Mouse (Mus musculus): Measurements from ENCODE around the gene Gm45785.
"Not testable (repeated sequence)": the region's sequence is repeated elsewhere in the genome, so short reads cannot be mapped to it uniquely, and the experiment has no call there.

Gm45785 gene

GRCm38 (mm10) chr7:140855860-140856784 lies at the start of gene Gm45785:
Gene Gm45785 (minus strand): TSS chr7:140856331.
- DNase-seq: peak; percentile 81

GRCm38 (mm10) chr7:140905642-140906081 lies 49.5 kb upstream of the Gm45785 start:
- no peak for DNase-seq

- peak; percentile 60 for DNase-seq
Measured at GRCm38 (mm10) chr7:140903212-140903611, 47.1 kb upstream of the Gm45785 start.

DNA sequence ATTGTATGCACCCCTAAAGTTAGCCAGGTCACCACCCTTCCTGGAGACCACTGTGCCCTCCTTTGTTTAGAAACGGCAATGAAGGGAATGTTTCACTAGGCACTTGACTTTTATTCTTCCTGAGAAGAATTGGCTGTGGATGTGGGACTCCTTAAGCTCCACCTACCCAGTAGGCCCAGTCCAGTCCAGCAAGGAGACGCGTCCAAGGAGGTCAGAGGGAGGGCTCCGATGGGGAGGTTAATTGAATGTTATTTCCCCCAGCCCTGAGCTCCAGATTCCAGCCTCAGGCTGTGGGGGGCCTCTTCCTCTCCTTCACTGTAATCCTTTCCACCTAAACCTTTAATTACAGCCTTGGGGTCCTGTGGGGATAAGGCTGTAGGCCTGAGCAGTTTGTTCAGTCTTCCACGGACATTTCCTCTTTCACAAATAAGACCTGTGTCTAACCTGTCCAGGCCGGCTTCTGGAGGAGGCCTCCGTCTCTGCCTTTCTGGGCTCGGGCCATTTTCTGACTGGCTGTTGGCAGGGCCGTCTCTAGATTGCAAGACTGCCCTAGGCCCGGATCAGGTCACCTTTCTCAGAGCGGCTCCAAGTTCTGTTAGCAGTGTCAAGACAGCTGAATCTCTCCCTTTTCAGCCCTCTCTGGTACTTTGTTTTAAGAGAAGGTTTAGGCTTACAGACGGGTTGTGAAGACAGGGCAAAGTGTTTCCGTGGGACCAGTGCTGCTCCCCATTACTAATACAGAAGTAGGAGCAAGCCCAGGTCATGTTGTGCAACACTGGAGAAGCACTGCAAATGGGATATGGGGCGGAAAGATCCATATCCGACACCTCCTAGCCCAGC lies 46.1 kb upstream of the Gm45785 start:
- no peak for DNase-seq

- no peak for DNase-seq
Measured at GRCm38 (mm10) chr7:140900220-140900619, 44.1 kb upstream of the Gm45785 start, which contains the start of gene Cox8b. Gene Cox8b (minus strand): TSS chr7:140900446.

DNA sequence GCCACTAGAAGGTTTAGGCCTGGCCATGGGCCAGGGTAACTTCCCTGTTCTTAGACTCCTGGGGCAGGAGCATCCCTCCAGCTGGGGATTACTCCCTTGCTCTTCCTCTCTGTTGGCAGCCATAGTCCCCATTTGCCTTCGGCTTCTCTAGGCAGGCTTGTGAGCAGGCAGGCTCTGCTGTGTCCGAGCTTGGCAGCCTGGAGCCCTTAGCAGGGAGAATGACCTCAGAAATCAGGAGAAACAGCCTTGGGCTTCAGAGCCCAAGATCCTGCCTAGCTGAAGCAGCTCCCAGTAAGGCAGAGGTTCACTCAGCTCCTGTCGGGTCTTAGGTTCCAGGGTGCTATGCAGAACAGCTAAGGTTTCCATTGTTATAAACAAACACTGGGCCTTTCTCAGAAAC lies 43.0 kb upstream of the Gm45785 start:
- DNase-seq: no peak

DNA sequence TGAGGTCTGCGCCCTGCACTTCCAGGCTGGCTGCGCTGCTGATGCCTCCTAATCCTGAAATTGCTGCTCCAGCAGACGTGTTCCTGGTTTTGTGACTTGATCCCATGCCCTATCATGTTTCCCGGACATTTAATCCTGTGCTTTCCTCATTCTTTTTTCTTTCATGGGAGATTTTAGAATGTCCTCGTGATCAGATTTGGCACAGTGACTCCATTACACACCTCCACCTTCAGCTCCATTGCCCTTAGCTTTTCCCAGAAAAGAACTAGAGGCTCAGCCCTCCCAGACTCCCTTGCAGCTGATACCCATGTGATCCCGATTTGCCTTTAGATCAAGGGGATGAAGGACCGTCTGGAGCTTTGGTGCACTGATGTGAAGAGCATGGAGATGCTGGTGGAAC lies 41.7 kb upstream of the Gm45785 start:
- no peak for DNase-seq

DNA sequence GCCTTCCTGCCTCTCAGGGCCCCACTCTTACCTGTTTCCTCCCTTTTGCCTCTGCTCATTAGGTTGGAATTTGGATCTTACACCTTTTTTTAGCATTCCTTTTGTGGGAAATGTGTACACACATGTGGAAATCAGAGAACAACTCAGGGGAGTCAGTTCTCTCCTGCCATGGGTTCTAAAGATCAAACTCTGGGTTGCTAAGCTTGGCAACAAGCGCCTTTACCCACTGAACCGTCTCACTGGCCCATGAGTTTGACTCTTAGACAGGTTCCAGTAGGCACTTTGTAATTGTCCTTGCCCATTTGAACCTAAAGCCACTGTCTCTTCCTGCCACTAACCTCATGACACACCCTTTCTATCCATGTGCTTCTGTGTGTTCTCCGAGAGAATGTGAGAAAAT lies 38.5 kb upstream of the Gm45785 start:
- no peak for DNase-seq

- DNase-seq: no peak
Measured at GRCm38 (mm10) chr7:140894031-140894430, 37.9 kb upstream of the Gm45785 start.

DNA sequence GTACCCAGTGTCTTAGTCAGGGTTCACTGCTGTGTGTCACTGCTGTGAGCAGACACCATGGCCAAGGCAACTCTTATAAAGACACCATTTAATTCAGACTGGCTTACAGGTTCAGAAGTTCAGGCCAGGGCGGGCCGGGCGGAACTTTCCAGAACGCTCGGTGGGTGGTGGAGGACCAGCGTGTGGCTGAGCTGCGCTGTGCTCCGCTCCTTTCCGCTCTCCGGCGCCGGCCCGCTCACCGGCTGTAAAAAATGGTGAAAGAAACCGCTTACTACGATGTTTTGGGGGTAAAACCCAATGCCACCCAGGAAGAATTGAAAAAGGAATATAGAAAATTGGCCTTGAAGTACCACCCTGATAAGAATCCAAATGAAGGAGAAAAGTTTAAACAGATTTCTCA lies 34.5 kb upstream of the Gm45785 start:
- DNase-seq: not testable (repeated sequence)

DNA sequence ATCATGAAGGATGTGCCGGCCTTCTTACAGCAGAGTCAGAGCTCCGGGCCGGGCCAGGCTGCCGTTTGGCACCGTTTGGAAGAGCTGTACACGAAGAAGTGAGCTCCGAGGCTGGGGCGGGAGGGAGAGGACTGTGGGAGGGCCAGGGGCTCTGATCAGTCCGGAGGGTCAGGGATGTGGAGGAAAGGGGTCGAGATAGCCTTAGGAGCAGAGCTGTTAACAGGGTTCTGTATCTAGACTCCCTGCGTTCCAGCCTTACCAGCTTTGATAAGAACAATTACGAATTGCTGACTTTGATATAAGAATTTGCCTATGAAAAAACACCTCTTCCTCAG lies 26.3 kb upstream of the Gm45785 start:
- no peak for DNase-seq

- DNase-seq: peak; percentile 94
Measured at GRCm38 (mm10) chr7:140881696-140882468, 25.8 kb upstream of the Gm45785 start, which contains the start of the genes Psmd13 and Sirt3. Gene Psmd13 (plus strand): TSS chr7:140881968. Gene Sirt3 (minus strand): TSS chr7:140882309.

GRCm38 (mm10) chr7:140880865-140881515 lies 24.9 kb upstream of the Gm45785 start:
- no peak for DNase-seq

GRCm38 (mm10) chr7:140880419-140880818 lies 24.3 kb upstream of the Gm45785 start:
- DNase-seq: no peak

DNA sequence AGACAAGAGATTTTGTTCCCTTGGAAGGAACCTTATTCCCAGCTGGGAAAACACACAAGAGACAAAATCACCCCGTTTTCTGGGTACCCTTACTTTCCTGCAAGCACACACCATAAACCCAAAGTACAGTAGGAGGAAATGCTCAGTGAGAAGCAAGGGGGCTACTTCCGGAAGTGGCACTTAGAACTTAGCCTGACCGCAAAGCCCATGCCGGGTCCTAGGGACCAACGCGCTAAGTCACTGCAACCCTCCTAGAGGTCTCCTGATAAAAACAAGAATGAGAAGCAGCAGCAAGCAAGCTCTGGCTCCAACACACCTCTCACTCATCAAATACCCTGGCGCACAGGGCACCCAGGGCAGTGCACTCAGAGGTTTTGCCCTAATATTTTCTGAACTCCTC lies 23.2 kb upstream of the Gm45785 start:
- DNase-seq: no peak

GRCm38 (mm10) chr7:140877364-140877763 lies 21.2 kb upstream of the Gm45785 start:
- DNase-seq: no peak

- DNase-seq: no peak
Measured at GRCm38 (mm10) chr7:140874224-140874623, 18.1 kb upstream of the Gm45785 start.

DNA sequence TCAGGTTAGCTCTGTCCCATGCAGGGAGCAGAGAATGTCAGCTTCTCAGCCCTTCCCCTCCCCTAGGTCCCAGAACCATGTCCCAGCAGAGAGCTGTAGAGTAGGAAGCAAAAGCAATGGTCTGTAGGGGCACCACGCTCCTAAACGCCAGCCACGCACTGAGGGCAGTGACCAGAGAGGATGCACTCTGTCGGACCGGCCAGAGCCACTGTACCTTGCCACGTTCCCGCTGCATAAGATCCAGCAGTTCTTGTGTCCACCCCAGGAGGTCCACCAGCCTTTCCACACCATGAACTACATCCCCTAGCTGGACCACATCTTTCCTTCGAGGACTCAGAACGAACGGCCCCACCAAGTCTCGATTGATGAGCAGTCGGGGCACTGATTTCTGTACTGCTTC lies 8.6 kb upstream of the Gm45785 start:
- no peak for DNase-seq

DNA sequence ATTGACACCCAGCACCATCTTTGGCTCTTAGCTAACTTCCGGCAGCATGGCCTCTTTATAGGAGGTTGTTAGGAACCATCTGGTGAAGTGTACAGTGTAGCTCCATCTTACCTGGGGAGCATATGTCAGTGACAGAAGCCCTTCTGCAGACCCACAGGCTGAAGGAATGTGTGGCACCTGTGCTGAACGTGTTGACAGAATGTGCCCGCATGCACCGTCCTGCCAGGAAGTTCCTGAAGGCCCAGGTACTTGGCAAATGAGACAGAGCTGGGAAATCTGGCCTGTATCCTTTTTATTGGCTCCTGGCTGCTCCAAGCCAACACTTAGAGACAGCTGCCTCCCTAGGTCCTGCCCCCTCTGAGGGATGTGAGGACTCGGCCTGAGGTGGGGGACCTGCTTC lies 4.6 kb upstream of the Gm45785 start:
- DNase-seq: no peak

DNA sequence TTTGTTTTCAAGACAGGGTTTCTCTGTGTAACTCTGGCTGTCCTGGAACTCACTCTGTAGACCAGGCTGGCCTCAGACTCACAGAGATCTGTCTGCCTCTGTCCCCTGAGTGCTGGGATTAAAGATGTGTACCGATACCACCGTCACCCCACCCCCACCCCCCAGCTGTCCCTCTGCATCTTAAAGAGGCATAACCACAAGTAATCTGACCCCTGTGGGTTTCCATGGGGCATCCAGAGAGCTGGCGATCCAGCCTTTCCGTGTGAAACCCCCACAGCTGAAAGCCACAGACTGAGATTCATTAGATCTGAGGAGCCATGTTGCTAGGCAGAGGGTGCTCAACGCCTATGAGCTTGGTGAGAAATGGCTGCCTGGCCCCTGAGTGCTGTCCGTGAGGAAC lies 3.9 kb upstream of the Gm45785 start:
- DNase-seq: no peak

GRCm38 (mm10) chr7:140858746-140859145 lies 2.6 kb upstream of the Gm45785 start:
- no peak for DNase-seq
